Mouse (Mus musculus) layer of hippocampus, postnatal 25 days (tissue): ENCODE data around the gene Ets1. TPM values are rescaled to one million over a fixed set of nuclear protein-coding genes. Genes with fewer than 3 reads are reported as not detected.
A peak's percentile ranks its signal among the peaks of the same experiment; 100 is the strongest.

Source experiments
- DNase-seq, 2 experiments: peaks; one replicate each; pipeline ENCODE4 v3.0.0; 2022; ENCODE audit warnings: mixed read lengths in 2 of 2, low spot score in 1 of 2; ENCODE audit errors: extremely low spot score in 1 of 2
- total RNA-seq, 2 experiments: library from RNA; stranded (reverse); gene quantifications; 2 replicates each; pipeline ENCODE4 v1.2.3; 2021

Gene Ets1
- total RNA-seq, 2 experiments from 2014 or later = 10.4 to 12.1 TPM

GRCm38 (mm10) chr9:32661071-32661470 is 25.1 kb downstream of the Ets1 start:
- no peak for DNase-seq

GRCm38 (mm10) chr9:32661561-32661960 is 25.5 kb downstream of the Ets1 start:
- no peak for DNase-seq

GRCm38 (mm10) chr9:32666611-32667517 is 30.8 kb downstream of the Ets1 start:
- no peak for DNase-seq

GRCm38 (mm10) chr9:32667518-32667908 is 31.5 kb downstream of the Ets1 start:
- no peak for DNase-seq

DNA sequence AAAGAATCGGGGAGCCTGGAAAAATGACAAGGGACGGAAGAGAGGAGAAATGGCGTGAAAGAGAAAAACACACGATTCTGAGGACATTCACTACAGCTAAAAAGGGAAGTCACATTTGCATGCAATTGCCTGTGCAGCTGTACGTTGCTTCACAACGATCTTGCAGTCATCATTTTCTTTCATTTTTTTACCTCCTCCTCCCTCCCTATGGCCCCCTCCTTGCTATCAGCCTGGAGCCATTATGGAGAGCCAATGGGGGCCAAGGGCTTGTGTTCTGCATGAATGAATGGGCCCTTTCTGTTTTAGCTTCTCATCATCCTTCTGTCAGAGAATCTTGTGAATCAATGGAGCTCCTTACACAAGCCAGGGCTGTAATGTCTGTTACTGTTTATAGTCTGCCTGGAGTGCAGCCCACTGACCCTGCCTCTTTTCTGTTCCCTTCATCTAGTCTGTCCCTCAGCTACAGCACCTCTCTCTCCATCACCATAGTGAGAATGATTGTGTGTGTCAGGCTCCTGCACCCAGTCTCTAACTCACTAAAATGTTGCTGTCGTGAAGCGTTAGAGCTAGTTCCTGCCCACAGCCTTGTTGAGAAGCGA is 32.2 kb downstream of the Ets1 start:
- DNase-seq = no peak

GRCm38 (mm10) chr9:32669397-32669796 is 33.4 kb downstream of the Ets1 start:
- DNase-seq = no peak

- DNase-seq = peak in 1 of 2 experiments; percentile 33
Observed at GRCm38 (mm10) chr9:32671970-32672859, 36.2 kb downstream of the Ets1 start.

DNA sequence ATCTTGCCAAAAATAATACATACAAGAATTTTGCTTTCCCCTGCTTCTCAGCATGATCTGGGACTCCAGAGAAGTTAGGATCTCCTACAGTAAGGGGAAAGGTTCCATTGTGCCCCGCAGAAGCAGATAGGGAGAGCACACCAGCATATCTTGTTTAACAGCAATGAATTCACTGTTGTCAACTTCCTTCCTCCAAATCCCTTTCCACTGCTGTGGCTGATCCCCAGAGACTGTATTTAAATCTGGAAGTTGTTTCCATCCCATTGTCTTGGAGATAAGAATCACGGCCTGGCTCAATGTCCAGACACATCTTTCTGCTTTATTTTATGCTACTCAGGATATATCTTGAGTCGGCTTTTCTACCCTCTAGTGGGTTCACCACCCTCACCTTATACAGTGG is 37.9 kb downstream of the Ets1 start:
- DNase-seq = no peak

- no peak for DNase-seq
Observed at GRCm38 (mm10) chr9:32675671-32676409, 39.8 kb downstream of the Ets1 start.

GRCm38 (mm10) chr9:32676480-32676879 is 40.5 kb downstream of the Ets1 start:
- DNase-seq = no peak

GRCm38 (mm10) chr9:32677646-32678045 is 41.6 kb downstream of the Ets1 start:
- DNase-seq = no peak

DNA sequence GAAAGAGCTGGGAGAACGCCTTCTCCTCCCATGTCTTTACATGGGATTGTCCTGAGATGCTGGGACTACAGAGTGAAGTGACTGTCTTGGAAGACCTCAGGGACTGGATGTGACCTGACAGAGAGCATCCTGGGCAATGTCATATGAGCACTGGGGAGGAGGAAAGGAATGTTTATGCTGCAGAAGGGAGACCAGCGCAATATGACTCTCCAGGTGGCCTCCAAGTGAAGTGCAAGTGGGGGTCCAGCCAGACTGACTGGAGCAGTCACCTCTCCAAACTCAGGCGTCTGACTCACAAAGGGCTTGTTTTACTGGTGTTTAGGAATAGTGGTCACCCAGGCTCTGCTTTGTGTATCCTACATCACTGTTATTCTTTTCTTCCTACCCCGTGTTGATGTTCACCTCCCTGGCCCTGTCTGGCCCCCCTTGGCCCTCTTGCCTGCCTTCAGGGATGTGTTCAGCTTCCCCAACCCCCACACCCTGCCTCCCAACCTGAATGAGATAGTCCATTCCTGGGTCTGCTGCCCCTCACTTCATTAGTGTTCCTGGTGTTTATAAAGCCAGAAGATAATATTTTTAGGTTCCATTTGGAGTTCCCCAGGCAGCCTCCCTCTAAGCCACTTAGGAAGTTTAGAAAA is 42.2 kb downstream of the Ets1 start:
- no peak for DNase-seq

GRCm38 (mm10) chr9:32679531-32679930 is 43.5 kb downstream of the Ets1 start:
- no peak for DNase-seq

DNA sequence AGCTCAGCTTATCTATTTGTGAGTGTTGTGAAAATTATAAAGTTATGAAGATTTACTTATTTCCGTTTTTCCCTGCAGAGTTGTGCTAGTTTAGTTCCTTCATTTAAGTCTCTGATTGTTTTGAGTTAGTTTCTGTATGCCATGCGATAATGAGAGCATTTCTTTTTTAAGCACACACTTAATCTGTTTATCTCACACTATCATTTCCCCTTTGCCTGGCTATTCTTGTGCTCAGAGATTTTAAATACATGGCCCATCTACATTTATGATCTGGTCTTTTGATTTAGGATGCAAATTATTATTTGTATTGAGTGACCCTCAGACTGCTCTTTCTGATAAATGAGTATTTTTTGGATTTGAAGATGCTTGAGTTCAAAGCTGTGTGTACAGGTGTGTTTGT is 44.2 kb downstream of the Ets1 start:
- no peak for DNase-seq

GRCm38 (mm10) chr9:32685793-32686558 is 50.0 kb downstream of the Ets1 start:
- DNase-seq = no peak

GRCm38 (mm10) chr9:32688351-32688750 is 52.3 kb downstream of the Ets1 start:
- no peak for DNase-seq

DNA sequence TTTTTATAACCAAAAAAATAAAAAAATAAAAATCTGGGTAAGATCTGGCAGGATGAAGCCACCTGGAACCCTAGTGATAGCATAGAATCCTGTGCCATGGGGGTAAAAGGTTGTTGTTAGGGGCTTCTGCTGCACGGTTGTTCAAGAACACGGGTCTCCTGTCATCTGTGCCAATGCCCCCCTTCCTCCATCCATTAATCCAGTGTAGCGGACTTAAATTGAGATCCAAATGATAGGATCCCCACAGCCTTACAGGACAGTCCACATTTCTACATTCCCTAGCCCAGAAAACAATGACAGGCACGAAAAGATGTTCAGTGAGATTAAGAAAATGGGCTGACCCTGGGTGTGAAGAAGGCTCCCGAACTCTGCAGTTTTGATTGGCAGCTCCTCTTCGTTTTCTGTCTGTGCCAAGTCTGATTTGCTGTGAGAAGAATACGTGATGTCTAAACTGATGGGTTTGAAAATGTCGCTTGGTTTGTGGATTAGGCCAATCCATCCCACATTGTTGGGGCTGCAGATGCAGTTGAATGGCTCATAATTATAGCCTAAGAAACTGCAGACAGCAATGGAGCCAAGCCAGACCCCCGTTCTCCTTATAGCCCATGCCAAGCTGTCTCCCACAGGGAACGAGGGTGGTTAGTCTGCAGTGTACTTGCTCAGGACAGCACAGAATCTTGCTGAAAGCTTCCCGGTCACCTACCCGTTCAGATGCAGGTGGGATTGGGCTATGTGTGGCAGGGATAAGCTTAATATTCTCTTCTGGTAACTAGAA is 55.3 kb downstream of the Ets1 start:
- no peak for DNase-seq

DNA sequence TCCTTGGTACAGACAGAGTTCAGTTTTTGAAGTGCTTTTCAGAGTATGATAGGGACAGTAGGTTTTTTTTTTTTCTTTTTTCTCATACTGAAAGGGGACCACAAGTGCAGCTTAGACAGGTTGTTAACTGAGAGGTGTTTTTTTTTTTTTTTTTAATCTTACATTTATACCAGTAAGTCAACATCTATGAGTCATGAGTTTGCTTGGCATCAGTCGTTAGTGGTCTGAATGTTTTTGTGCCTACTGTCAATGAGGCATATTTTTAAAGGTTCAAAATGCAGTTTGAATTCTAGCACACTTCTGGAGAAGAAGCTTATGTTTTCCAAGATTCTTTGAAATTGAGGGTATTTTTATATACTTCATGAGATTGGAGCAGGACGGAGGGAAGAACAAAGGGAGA is 56.9 kb downstream of the Ets1 start:
- DNase-seq = no peak
